Mouse (Mus musculus): ENCODE data around the gene Zfp319. TPM values are rescaled to one million over a fixed set of nuclear protein-coding genes. Genes with fewer than 3 reads are reported as not detected.

The Zfp319 gene
- polyA plus RNA-seq, 1 experiment from 2014 or later: 2.2 TPM

DNA sequence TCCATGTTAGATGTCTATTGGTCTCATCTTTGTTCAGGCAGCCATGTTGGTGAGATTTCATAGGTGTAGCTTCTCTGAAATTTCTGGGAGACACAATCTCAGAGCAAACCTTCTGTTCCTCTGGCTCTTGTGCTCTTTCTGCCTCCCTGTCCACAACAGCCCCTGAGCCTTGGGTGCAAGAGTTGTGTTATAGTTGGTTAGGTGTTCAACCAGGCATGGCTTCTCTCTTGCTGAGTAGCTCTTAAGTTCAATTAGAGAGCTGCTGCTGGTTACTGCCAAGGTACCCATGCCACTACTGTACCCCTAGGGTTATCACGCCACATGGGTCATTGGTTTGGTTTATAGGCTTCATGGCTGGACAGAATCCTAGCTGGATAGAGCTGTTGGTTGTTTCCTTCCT lies 16.4 kb downstream of the Zfp319 start:
- ATAC-seq: no peak
- WGBS: 87% methylated on average over 1 of the region's 1 CpGs

DNA sequence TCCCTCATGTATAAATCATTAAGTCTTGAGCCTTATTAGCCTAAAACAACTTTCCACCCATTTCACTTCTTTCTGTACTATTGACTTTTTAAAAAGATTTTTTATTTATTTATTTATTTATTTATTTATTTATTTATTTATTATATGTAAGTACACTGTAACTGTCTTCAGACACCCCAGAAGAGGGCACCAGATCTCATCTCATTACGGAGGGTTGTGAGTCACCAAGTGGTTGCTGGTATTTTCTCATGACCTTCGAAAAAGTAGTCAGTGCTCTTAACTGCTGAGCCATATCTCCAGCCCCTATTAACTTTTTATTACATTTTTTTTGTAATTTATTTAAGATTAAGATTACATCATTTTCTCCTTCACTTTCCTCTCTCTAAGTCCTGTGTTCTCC lies 17.0 kb downstream of the Zfp319 start:
- H3K9ac ChIP-seq (ENCODE audit: low read depth, low read length): no peak overlapping the region
- no peak overlapping the region for H3K4me2 ChIP-seq (replicated peaks; ENCODE audit: low read depth)
- H3K9me3 ChIP-seq (ENCODE audit: control insufficient read depth): no peaks in the 10 kb centered on the region
- no peak for ATAC-seq
- no peak for TF ChIP-seq CTCF (IDR thresholded peaks at IDR 0.05; ENCODE audit: low read depth)
- H3K4me1 ChIP-seq (replicated peaks; ENCODE audit: control insufficient read depth, insufficient read depth, low read length): no peaks in the 10 kb centered on the region
- 66% methylated on average over 2 of the region's 2 CpGs for WGBS
- no peak overlapping the region for H3K4me3 ChIP-seq (ENCODE audit: low read depth, low read length)
- H3K27ac ChIP-seq (ENCODE audit: low read depth, low read length): no peak overlapping the region
- H3K36me3 ChIP-seq (ENCODE audit: control insufficient read depth, insufficient read depth): no peaks in the 10 kb centered on the region
- no peaks in the 10 kb centered on the region for H3K27me3 ChIP-seq (replicated peaks; ENCODE audit: control insufficient read depth, insufficient read depth, low read length)

More for the DNA sequence above, 16.4 kb downstream of the Zfp319 start:
- Histone ChIP-seq H3K9me3 (ENCODE audit: control insufficient read depth) (no peaks in the 10 kb centered on the region), H3K4me3 (ENCODE audit: low read depth, low read length) (no peak overlapping the region), H3K4me1 (replicated peaks; ENCODE audit: control insufficient read depth, insufficient read depth, low read length) (no peaks in the 10 kb centered on the region), H3K27ac (ENCODE audit: low read depth, low read length) (no peak overlapping the region), H3K4me2 (replicated peaks; ENCODE audit: low read depth) (no peak overlapping the region), H3K36me3 (ENCODE audit: control insufficient read depth, insufficient read depth) (no peaks in the 10 kb centered on the region), H3K9ac (ENCODE audit: low read depth, low read length) (no peak overlapping the region), H3K27me3 (replicated peaks; ENCODE audit: control insufficient read depth, insufficient read depth, low read length) (no peaks in the 10 kb centered on the region)
- no peak for TF ChIP-seq CTCF (IDR thresholded peaks at IDR 0.05; ENCODE audit: low read depth)

DNA sequence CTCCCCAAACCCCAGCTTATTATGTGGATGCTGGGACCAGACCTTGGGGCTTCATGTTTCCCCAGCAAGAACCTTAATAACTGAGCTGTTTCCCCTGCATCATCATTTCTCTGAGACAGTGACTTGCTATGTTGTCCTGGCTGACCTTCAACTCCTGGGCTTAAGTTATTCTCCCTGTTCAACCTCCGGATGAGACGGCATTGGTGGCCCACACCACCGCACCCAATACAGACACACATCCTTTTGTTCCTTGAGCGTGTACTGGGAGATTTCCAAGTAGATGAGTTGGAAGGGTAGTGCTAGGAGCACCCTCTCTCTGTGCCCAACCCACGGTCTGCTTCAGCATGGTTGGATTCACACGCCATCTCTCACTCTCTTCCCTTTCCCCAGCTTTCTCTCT lies 17.9 kb downstream of the Zfp319 start:
- H3K9me3 ChIP-seq (ENCODE audit: control insufficient read depth): no peaks in the 10 kb centered on the region
- H3K4me1 ChIP-seq (replicated peaks; ENCODE audit: control insufficient read depth, insufficient read depth, low read length): no peaks in the 10 kb centered on the region
- no peak overlapping the region for H3K27ac ChIP-seq (ENCODE audit: low read depth, low read length)
- H3K9ac ChIP-seq (ENCODE audit: low read depth, low read length): no peak overlapping the region
- no peak overlapping the region for H3K4me2 ChIP-seq (replicated peaks; ENCODE audit: low read depth)
- H3K27me3 ChIP-seq (replicated peaks; ENCODE audit: control insufficient read depth, insufficient read depth, low read length): no peaks in the 10 kb centered on the region
- no peak for TF ChIP-seq CTCF (IDR thresholded peaks at IDR 0.05; ENCODE audit: low read depth)
- H3K4me3 ChIP-seq (ENCODE audit: low read depth, low read length): no peak overlapping the region
- no peak for ATAC-seq
- WGBS: 87% methylated on average over 6 of the region's 6 CpGs
- H3K36me3 ChIP-seq (ENCODE audit: control insufficient read depth, insufficient read depth): no peaks in the 10 kb centered on the region

DNA sequence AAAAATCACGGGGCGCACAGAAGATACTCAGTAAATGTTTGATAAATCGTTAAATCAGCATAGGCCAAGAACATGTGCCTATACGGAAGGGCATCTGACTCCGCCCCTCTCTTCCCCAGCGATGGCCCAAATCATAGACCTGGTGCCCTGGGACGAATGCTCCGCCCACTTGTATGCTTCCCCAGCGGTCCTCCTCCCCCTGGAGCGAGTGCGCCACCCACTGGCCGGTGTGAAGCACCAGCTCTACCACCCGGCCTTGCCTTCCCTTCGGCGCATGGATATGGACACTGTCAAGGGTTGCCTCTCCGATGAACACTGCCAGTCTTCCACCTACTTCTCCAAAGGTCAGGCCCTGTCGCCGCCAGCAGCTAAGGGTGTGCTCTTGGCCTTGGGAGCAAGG lies 18.9 kb downstream of the Zfp319 start:
- Histone ChIP-seq H3K4me1 (replicated peaks; ENCODE audit: control insufficient read depth, insufficient read depth, low read length) (no peaks in the 10 kb centered on the region), H3K9ac (ENCODE audit: low read depth, low read length) (no peak overlapping the region), H3K9me3 (ENCODE audit: control insufficient read depth) (no peaks in the 10 kb centered on the region), H3K27me3 (replicated peaks; ENCODE audit: control insufficient read depth, insufficient read depth, low read length) (no peaks in the 10 kb centered on the region), H3K4me3 (ENCODE audit: low read depth, low read length) (no peak overlapping the region), H3K36me3 (ENCODE audit: control insufficient read depth, insufficient read depth) (no peaks in the 10 kb centered on the region), H3K27ac (ENCODE audit: low read depth, low read length) (no peak overlapping the region), H3K4me2 (replicated peaks; ENCODE audit: low read depth) (no peak overlapping the region)
- 60% methylated on average over 18 of the region's 18 CpGs for WGBS
- TF ChIP-seq CTCF (IDR thresholded peaks at IDR 0.05; ENCODE audit: low read depth): peak; percentile 66
- ATAC-seq: no peak

DNA sequence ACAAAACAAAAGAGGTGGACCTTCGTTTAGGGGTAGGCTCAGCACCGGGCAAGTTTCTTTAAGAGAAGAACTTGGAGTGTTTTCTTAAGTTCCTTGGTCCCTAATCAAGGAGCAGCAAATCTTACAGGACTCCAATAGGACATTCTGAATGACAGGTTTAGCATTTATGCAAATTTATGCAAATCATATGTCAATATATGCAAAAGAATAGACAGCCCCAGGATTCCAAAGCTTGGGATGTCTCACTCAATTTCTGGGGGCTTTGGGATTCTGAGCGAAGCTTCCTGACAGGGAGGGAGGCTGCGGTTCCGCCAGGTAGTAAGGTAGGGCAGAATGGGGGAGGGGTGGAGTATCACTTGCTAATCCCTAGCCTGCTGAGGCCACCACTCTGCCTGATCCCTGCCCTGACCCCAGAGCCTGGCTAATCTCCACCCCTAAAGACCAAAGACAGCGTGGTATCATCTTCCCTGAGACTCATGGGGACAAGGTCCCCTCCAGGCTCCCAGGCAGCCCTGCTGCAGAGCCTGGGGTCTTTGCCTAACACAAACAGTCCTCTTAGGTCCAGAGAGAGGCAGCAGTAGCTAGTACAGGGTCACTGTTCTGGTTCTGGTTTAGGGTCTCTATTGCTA lies 21.3 kb downstream of the Zfp319 start, which contains the start of gene Tepp:
Gene Tepp (plus strand): TSS at position 225 of the 629 bp plus-strand sequence.
- 46% methylated on average over 6 of the region's 6 CpGs for WGBS
- no peaks in the 10 kb centered on the region for H3K27me3 ChIP-seq (replicated peaks; ENCODE audit: control insufficient read depth, insufficient read depth, low read length)
- H3K9ac ChIP-seq (ENCODE audit: low read depth, low read length): no peak within 1 kb of the TSS
- no peaks in the 10 kb centered on the region for H3K4me1 ChIP-seq (replicated peaks; ENCODE audit: control insufficient read depth, insufficient read depth, low read length)
- H3K4me2 ChIP-seq (replicated peaks; ENCODE audit: low read depth): no peak within 1 kb of the TSS
- no peak within 1 kb of the TSS for H3K4me3 ChIP-seq (ENCODE audit: low read depth, low read length)
- TF ChIP-seq CTCF (IDR thresholded peaks at IDR 0.05; ENCODE audit: low read depth): no peak
- no peak for ATAC-seq
- no peaks in the 10 kb centered on the region for H3K36me3 ChIP-seq (ENCODE audit: control insufficient read depth, insufficient read depth)
- H3K9me3 ChIP-seq (ENCODE audit: control insufficient read depth): no peaks in the 10 kb centered on the region
- no peak within 1 kb of the TSS for H3K27ac ChIP-seq (ENCODE audit: low read depth, low read length)

DNA sequence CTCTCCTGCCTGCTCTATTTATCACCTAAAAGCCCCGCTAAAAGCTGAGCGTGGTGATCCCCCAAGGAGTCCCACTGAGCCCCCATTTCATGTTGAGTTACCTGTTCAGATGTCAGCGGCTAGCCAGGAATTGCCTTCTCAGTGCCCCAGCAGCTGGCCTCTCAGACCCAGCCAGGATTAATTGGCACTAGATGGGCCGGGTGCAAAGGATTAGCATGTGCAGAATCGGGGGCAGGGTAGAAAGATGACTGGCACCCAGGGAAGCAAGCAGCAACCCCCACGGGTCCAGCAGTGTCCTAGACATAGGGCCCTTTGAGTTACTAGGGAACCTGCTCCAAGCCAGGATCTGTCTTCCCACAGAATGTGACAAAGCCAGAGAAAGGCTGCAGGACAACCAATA lies 25.3 kb downstream of the Zfp319 start, which contains the start of gene Cngb1:
Gene Cngb1 (minus strand): TSS at position 155 of the 400 bp plus-strand sequence.
- Histone ChIP-seq H3K9ac (ENCODE audit: low read depth, low read length) (no peak within 1 kb of the TSS), H3K4me1 (replicated peaks; ENCODE audit: control insufficient read depth, insufficient read depth, low read length) (no peaks in the 10 kb centered on the region), H3K4me2 (replicated peaks; ENCODE audit: low read depth) (no peak within 1 kb of the TSS), H3K36me3 (ENCODE audit: control insufficient read depth, insufficient read depth) (no peaks in the 10 kb centered on the region), H3K27ac (ENCODE audit: low read depth, low read length) (no peak within 1 kb of the TSS), H3K27me3 (replicated peaks; ENCODE audit: control insufficient read depth, insufficient read depth, low read length) (no peaks in the 10 kb centered on the region), H3K9me3 (ENCODE audit: control insufficient read depth) (no peaks in the 10 kb centered on the region), H3K4me3 (ENCODE audit: low read depth, low read length) (no peak within 1 kb of the TSS)
- no peak for ATAC-seq
- no peak for TF ChIP-seq CTCF (IDR thresholded peaks at IDR 0.05; ENCODE audit: low read depth)
- 49% methylated on average over 6 of the region's 6 CpGs for WGBS
